Mouse (Mus musculus): ENCODE measurements around the gene Abl1. TPM values are rescaled to one million over a fixed set of nuclear protein-coding genes. Genes with fewer than 3 reads are reported as not detected.
"Not testable (repeated sequence)": the region's sequence is repeated elsewhere in the genome, so short reads cannot be mapped to it uniquely, and the experiment has no call there.

Abl1 gene
- total RNA-seq, 1 experiment from 2014 or later: 35.4 TPM

DNA sequence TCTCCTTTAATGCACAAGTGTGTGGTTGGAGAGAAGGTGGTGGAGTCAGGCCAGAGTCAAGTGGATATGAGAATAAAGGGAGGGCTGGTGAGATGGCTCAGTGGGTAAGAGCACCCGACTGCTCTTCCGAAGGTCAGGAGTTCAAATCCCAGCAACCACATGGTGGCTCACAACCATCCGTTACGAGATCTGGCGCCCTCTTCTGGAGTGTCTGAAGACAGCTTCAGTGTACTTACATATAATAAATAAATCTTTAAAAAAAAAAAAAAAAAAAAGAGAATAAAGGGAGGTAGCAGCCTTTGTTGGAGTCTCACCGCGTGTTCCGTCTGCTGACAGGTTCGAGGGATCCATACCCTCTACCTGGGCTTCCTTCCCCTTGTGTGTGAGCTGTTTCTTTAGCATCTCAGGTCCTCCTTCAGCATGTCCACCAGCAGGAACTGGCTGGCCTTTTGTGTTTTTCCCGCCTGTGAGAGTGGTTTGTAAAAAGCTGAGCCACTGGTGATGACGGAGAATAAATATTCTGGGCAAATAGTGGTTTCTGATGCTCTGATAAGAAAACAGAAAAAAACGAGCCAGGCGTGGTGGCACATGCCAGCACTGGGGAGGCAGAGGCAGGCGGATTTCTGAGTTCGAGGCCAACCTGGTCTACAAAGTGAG lies 7.0 kb upstream of the Abl1 start:
- ATAC-seq (replicated peaks in 1 of 2; ENCODE audit: insufficient read depth in 1 of 2, low FRiP score in 2 of 2, low TSS enrichment in 1 of 2, low read depth in 1 of 2, poor library complexity in 2 of 2, severe bottlenecking in 2 of 2): not testable (repeated sequence)

DNA sequence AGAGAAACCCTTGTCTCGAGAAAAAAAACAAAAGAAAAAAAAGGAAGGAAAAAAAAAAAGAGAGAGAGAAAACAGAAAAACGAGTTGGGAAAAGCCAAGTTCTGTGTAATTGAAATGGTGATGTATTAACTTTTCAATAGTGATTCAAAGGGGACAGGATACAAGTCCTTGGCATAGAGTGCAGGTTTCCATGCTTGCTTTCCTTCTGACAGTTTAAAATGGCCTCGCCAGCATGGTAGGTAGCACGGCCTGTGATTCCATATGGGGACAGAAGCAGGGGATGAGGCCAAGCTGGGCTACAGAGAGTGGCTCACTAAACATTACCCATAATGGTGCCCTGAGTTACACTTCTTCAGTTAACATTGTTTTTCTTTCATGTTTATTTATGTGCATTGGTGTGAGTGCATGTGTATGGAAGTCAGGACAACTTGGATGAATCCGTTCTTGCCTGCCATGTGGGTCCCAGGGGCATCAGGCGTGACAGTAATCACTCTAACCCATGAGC lies 6.4 kb upstream of the Abl1 start:
- ATAC-seq (replicated peaks in 1 of 2; ENCODE audit: insufficient read depth in 1 of 2, low FRiP score in 2 of 2, low TSS enrichment in 1 of 2, low read depth in 1 of 2, poor library complexity in 2 of 2, severe bottlenecking in 2 of 2): no peak

DNA sequence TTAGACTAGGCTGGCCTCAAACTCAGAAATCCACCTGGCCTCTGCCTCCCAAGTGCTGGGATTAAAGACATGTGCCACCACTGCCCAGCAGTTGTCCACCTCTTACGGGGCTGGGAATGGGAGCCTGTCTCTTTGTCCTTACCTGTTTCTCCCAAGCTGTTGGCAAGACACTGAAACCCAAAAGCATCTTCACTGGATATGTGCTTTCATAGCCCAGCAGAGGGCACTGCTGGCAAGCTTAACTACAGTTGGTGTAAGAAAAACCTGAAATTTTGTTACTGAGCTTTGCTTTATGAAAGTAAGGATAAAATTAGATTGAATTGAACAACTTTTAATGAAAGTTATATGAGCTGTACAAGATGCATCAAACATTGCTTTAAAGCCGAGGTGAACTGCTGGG lies 4.5 kb upstream of the Abl1 start:
- no peak for ATAC-seq (replicated peaks in 1 of 2; ENCODE audit: insufficient read depth in 1 of 2, low FRiP score in 2 of 2, low TSS enrichment in 1 of 2, low read depth in 1 of 2, poor library complexity in 2 of 2, severe bottlenecking in 2 of 2)

DNA sequence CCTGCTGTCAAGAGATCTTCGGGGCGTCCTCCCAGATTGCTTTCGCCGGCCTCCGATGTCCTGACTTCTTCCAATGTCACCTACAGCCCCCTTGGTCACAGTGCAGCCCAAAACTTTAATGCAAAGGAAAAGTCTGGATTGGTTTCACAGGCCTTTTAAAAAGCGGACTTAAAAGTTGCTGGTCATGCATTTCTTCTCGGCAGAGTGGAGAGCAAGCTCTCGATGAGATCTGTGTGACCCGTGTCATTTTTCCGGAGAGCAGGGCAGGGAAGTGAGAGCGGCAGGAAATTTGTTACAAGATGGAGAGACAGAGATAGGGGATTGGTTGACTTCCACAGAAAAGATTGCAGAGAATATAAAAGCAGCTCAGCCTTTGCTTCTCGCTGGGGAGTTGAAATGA lies 869 bp downstream of the Abl1 start:
- no peak for ATAC-seq (replicated peaks in 1 of 2; ENCODE audit: insufficient read depth in 1 of 2, low FRiP score in 2 of 2, low TSS enrichment in 1 of 2, low read depth in 1 of 2, poor library complexity in 2 of 2, severe bottlenecking in 2 of 2)

DNA sequence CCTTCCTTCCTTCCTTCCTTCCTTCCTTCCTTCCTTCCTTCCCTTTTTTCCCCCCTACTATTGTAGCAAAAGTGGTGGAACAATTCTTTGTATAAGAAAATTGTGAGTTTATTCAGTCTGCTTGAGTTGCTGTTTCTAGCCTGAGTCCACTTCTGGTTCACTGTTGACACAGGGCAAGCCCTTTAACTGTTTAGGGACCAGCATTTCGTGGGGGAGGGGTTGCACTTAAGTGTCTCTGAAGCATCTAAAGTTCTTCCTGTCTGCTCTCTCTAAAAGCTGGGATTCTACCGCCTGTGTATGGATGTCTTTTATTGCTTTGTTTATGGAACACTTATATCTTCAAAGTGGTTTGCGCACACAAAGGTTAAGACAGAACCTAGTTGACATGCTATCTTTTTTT lies 1.9 kb downstream of the Abl1 start:
- ATAC-seq (replicated peaks in 1 of 2; ENCODE audit: insufficient read depth in 1 of 2, low FRiP score in 2 of 2, low TSS enrichment in 1 of 2, low read depth in 1 of 2, poor library complexity in 2 of 2, severe bottlenecking in 2 of 2): no peak

DNA sequence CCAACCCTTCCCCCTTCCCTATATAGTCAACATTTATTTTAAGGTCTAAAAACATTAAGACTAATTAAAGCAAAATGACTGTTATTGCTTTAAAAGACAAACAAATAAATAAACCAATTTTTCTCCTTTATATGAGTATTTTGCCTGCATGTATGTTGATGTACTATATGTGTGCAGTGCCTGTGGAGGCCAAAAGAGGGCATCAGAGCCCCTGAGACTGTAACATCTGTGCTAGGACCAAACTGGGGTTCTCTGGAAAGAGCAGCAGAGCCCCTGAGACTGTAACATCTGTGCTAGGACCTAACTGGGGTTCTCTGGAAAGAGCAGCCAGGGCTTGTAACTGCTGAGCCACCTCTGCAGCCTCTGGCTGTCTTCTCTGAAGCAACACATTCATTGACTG lies 10.0 kb downstream of the Abl1 start:
- no peak for ATAC-seq (replicated peaks in 1 of 2; ENCODE audit: insufficient read depth in 1 of 2, low FRiP score in 2 of 2, low TSS enrichment in 1 of 2, low read depth in 1 of 2, poor library complexity in 2 of 2, severe bottlenecking in 2 of 2)

DNA sequence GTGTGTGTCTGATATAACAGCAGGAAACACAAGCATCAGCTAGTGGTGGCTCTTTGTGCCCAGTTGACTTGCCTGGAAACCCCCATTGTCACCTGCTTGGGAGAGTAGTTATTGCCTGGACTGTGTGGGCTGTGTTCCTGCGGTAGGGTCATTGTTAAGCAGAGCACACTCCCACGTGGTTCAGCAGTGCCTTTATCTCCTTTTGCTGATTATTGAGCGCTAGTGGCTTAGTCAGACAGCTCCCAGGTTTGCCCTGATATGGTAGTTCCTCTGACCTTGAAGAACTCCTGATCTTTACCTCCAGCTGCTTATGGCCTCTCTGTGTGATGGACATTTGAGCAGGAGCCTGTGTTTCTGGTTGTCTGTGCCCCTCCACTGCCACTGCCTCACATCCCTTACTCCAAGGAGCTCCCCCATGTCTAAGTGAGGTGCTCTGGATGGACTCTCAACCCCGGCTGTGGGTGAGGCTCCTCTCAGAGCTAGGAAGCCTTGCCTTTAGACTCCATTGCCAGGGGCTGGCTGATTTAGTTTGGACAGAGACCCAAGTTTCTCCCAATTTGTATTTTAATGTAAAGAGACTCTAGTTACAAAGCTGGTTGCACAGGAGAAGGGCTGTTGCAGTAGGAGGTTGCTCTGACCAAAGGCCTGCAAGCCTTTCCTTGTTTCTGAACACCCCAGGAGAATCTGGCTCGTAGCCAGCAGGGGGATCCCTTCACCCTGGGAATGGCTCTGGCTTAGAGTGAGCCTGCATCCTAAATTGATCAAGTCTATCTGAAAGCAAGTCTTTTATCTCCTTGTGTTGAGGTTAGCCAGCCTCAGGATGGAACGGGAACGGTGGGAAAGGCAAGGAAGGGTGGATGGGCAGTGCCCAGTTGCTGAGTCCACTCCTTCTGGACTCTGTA lies 12.6 kb downstream of the Abl1 start:
- ATAC-seq (replicated peaks in 1 of 2; ENCODE audit: insufficient read depth in 1 of 2, low FRiP score in 2 of 2, low TSS enrichment in 1 of 2, low read depth in 1 of 2, poor library complexity in 2 of 2, severe bottlenecking in 2 of 2): no peak

DNA sequence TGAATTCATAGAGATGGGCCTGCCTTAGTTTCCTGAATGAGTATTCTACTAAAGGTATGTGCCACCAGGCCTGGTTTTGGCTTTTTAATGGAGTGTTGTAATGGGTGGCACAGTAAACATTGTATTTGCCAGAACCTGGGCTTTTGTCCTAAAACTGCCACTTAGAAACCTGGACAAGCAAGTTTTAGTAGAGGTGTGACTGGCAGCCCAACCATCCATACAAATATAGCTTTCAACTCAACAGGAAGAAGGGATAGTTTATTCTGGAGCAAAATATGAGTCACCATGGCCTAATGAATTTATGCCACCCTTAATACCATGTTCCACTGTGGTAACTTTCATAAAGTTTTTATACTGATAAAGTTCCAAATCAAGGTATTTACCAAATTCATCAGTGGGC lies 15.1 kb downstream of the Abl1 start:
- ATAC-seq (replicated peaks in 1 of 2; ENCODE audit: insufficient read depth in 1 of 2, low FRiP score in 2 of 2, low TSS enrichment in 1 of 2, low read depth in 1 of 2, poor library complexity in 2 of 2, severe bottlenecking in 2 of 2): no peak

DNA sequence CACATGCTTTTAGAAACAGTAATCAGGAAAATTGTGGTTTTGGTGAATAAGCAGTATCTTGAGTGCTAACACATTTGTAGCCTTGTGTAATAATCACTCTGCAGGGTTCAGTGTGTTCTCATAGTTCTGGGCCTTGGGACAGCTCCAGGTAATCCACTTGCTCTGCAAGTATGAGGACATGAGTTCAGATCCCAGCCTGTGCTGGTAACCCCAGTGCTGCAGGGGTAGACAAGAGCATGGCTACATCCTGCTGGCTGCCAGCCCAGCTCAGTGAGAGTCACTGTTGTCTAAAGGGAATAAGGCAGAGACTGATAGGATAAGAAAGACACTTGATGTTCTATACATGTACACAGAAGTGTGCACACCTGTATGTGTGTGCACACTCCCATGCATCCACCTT lies 17.7 kb downstream of the Abl1 start:
- ATAC-seq (replicated peaks in 1 of 2; ENCODE audit: insufficient read depth in 1 of 2, low FRiP score in 2 of 2, low TSS enrichment in 1 of 2, low read depth in 1 of 2, poor library complexity in 2 of 2, severe bottlenecking in 2 of 2): no peak

DNA sequence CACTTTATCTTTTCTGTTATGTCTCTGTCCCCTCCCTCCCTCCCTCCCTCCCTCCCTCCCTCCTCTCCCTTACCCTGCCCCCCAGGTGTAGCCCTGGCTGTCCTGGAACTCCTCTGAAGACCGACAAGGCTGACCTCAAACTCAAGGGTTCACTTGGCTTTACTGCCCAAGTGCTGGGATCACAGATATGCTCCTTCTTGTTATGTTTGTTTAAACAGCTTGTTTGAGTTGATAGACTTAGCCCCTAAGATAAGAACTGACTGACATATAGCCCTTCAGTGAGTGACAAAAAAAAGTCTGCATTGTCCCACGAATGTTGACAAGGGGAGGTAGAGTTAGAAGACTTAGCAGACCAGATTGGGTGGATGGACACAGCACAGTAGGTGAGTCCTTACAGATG lies 18.4 kb downstream of the Abl1 start:
- no peak for ATAC-seq (replicated peaks in 1 of 2; ENCODE audit: insufficient read depth in 1 of 2, low FRiP score in 2 of 2, low TSS enrichment in 1 of 2, low read depth in 1 of 2, poor library complexity in 2 of 2, severe bottlenecking in 2 of 2)

DNA sequence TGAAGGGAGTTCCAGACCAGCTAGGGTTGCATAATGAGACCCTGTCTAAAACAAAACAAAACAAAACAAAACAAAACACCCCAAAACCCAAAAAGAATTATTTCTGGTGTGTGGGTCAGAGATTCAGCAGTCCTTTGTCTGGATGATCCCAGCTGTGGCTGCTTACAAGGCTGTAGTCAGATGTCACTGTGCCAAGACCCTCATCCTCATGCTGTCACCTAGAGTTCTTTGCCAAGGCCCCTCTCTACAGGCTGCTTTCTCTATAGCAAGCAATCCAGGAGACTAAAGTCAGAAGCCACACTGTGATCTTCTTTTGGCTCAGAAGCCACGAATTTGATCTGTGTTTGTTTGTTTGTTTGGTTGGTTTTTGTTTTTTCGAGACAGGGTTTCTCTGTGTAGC lies 24.5 kb downstream of the Abl1 start:
- no peak for ATAC-seq (replicated peaks in 1 of 2; ENCODE audit: insufficient read depth in 1 of 2, low FRiP score in 2 of 2, low TSS enrichment in 1 of 2, low read depth in 1 of 2, poor library complexity in 2 of 2, severe bottlenecking in 2 of 2)

DNA sequence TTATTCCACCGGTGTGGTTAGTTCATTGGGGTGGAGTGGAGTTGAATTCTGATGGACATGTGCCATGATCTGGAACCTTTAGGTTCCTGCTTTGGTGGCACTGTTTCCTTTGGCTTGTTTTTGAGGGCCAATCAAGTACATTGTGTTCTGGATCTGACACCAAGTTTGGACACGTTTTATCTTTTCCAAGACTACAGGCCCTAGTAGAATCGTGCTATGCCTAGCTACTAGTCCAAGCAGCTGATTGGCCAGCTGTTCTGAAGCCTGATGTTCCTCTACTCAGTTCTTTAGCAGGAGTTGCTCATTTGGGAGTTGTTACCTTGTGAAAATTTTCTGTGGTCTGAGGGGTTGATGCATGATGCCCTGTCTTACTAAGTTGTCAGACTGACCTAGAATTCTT lies 25.6 kb downstream of the Abl1 start:
- no peak for ATAC-seq (replicated peaks in 1 of 2; ENCODE audit: insufficient read depth in 1 of 2, low FRiP score in 2 of 2, low TSS enrichment in 1 of 2, low read depth in 1 of 2, poor library complexity in 2 of 2, severe bottlenecking in 2 of 2)

DNA sequence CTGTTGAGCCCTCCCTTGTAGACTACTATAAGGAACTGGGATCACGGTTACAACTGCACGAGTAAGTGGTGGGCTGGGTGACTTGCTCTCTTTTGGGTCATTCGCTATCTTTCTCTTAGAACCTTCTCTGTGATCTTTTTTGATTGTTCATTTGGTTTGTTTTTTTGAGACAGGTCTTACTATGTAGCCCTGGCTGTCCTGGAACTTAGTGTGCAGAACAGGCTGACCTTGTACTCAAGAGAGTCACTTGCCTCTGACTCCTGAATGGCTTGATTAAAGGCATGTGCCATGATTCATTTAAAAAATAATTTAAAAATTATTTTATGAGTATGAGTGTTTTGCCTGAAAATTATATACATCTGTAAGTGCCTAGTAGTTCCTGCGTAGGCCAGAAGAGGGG lies 26.6 kb downstream of the Abl1 start:
- no peak for ATAC-seq (replicated peaks in 1 of 2; ENCODE audit: insufficient read depth in 1 of 2, low FRiP score in 2 of 2, low TSS enrichment in 1 of 2, low read depth in 1 of 2, poor library complexity in 2 of 2, severe bottlenecking in 2 of 2)

DNA sequence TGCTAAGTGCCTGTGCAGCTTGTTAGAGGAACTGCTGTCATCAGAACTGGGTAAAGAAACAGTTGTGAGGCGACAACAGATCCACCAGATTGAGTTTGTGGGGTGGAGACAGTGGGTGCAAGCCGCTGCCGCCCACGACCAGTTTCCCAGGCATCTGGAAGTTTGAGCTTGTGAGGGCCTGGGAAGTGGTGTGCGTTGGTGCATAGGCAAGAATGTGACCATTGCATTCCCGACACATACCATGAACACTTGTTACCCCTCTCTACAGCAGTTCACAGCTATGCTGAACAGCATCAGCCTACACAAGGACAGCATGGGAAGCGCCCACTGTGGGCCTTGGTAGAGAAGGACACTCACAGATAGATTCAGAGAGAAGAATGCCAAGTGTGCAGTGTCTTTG lies 27.8 kb downstream of the Abl1 start:
- ATAC-seq (replicated peaks in 1 of 2; ENCODE audit: insufficient read depth in 1 of 2, low FRiP score in 2 of 2, low TSS enrichment in 1 of 2, low read depth in 1 of 2, poor library complexity in 2 of 2, severe bottlenecking in 2 of 2): no peak

DNA sequence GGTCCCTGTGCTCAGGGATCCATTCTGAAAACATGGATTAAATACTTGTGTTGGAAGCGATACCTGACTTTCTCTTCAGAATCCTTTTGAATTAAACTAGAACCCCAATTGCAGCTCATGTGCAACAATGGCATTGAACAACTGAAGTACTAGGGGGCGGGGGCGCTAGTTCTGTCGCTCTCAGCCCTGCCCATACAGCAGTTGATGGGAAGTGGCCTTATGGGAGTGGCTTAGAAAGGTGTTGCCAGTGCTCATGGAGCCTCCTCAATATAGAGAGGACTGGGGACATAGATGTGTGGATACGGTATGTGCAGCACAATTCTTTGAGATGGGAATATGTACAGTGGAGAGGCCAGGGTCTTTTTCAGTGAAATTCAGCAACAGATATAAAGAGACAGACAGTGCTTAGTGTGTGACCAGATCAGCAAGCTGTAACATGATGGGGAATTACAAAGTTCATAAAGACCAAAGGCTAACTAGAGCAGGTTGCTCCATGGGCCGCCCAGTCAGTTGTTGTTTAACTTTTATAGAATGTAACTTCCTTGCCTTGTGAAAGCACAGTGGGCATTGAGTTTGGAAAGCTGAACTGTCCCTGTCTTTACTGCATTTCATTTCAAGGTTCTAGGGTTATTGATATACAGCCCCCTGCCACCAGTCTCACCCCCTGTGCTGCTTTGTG lies 31.2 kb downstream of the Abl1 start:
- no peak for ATAC-seq (replicated peaks in 1 of 2; ENCODE audit: insufficient read depth in 1 of 2, low FRiP score in 2 of 2, low TSS enrichment in 1 of 2, low read depth in 1 of 2, poor library complexity in 2 of 2, severe bottlenecking in 2 of 2)

DNA sequence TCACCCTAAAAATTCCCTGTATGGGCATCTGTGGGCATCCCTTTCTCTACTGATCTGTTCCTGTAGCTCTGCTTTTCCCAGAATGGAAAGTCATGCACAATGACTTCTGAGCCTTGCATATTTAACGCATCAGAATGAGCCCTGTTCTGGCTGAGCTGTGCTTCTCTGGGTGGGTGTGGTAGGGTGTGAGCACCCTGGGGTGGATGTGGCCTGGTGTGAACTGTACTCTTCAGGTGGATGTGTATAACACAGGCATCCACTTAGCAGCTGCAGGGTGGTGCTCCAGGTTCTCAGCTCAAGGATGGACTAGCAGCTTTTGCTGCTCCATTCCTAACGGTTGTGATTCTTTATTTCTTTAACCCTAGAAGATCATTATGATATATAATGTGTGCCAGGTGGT lies 31.8 kb downstream of the Abl1 start:
- no peak for ATAC-seq (replicated peaks in 1 of 2; ENCODE audit: insufficient read depth in 1 of 2, low FRiP score in 2 of 2, low TSS enrichment in 1 of 2, low read depth in 1 of 2, poor library complexity in 2 of 2, severe bottlenecking in 2 of 2)

DNA sequence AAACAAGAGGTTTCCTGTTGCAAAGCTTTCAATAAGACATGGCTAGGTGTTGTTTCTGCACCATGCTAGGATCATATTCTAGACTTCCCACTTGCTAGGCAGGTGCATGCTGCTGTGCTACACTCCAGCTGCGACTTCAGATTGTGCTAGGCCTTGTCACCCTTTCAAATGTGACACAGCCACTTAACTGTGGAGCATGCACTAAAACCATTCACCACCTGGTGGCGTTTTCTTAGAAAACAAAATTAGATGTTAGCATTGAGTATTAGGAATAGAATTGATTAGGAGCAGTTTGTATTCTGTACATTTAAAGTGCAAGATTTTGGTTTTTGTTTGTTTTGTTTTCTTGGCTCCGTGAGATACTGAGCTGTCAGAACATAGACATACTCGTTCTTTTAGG lies 32.6 kb downstream of the Abl1 start:
- no peak for ATAC-seq (replicated peaks in 1 of 2; ENCODE audit: insufficient read depth in 1 of 2, low FRiP score in 2 of 2, low TSS enrichment in 1 of 2, low read depth in 1 of 2, poor library complexity in 2 of 2, severe bottlenecking in 2 of 2)
